Mouse (Mus musculus) small intestine, adult 2 months (tissue): ENCODE measurements around the gene Tns1.

Experiments
- CTCF ChIP-seq: fragments of 200-500 bp; IDR thresholded peaks from 2 replicates; pipeline ENCODE4 v1.5.1; 2012; ENCODE audit warnings: low read depth, mild to moderate bottlenecking, control low read depth, inconsistent platforms, low read length, moderate library complexity, mixed read lengths; ENCODE audit not compliant: insufficient replicate concordance, insufficient read length; ENCODE audit errors: extremely low read depth
- POLR2A ChIP-seq: fragments of 200-500 bp; IDR thresholded peaks from 2 replicates; pipeline ENCODE4 v1.6.1; 2012; ENCODE audit warnings: low read depth, mild to moderate bottlenecking, control low read depth, inconsistent platforms, low read length, moderate library complexity

- TF ChIP-seq CTCF (no peak), POLR2A (no peak)
Observed at GRCm38 (mm10) chr1:74117876-74118275, 6.4 kb downstream of the Tns1 start.
